Mouse (Mus musculus) lung, postnatal 0 days (tissue): ENCODE measurements around the gene Rab25.

ENCODE experiments used
- CTCF ChIP-seq: IDR thresholded peaks from 2 replicates; pipeline ENCODE4 v1.5.1; 2016; ENCODE audit warnings: antibody characterized with exemption, mild to moderate bottlenecking
- EP300 ChIP-seq: IDR thresholded peaks from 2 replicates; pipeline ENCODE4 v1.6.1; 2016; ENCODE audit warnings: antibody characterized with exemption, mild to moderate bottlenecking, control low read depth

GRCm38 (mm10) chr3:88515095-88515386, 33.1 kb downstream of the Rab25 start:
- TF ChIP-seq CTCF = no peak
- TF ChIP-seq EP300 = no peak
